Mouse (Mus musculus) cerebral cortex, adult 2 months (tissue): ENCODE results near the gene Fam161b.

Experiments used
- WGBS: fragments of 180-500 bp; shearing (Covaris S2); methylation state at CpG from one replicate; pipeline ENCODE4 v1.1.7; 2018; 5-methylcytosine and 5-hydroxymethylcytosine counted together

Fam161b gene

DNA sequence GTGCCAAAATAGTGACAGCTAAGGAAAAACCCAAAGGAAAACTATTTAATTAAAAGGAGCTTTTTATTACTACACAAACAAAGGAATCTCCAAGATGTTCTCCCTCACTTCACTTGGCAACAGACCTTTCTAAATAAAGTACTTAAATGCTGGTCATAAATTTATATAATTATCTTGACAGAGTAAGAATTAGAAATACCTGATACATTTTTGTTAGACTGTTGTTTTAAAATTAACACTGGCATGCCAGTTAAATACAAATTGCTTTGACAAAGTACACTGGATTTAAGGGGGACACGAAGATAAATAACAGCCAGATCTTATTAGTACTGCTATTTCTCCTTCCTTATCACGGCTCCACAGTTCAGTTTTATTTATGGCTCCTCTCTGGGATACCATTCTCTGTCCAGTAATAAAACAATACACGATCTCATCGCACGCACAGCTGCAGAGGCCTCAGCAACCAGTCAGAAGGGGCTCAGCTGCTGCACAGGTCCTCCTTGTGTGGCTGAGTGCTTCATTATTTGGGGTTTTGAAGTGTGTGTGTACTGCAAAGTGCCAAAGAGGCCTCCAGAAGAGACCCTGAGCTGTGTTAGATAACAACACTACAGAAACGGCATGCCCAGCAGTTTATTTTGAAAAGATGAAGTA is 12.3 kb upstream of the Fam161b start:
- WGBS: 70% methylated on average over 6 of the region's 6 CpGs

DNA sequence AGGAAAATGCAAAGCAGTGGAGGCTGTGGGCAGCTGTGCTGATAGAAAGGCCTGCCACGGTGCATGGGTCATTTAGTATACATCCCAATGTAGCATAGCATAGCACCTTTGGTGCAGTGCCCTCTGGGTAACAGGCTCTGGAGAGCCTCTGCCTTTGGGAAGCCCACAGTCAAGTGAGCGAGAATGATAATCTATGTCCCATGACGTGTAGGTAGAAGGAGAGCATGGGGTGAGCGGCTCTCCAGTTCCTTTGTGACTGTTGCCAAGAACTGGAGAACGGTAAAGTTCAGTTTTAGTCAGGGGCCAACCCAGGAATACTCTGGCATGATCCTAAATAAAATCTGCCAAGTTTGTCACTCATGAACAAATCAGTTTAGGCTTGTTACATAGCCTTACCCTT is 10.0 kb upstream of the Fam161b start:
- 88% methylated on average over 5 of the region's 5 CpGs for WGBS

DNA sequence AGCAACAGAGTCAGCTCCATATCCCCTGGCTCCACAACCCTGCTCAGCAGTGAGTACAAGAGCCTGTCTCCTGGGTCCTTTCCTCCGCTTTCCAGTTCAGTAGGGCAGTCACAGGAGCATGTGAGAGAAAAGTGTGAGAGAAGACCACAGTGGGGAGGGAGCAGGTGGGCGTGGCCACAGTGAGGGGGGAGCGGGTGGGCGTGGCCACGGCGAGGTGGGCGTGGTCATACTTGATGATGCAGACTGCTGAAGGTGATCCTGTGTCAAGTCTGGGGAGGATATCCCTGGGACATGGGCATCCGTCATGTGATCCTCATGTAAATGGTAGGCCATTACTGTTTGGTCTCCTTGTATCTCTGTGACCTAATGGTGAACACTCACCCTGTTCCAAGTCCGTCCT is 5.3 kb upstream of the Fam161b start:
- WGBS: 75% methylated on average over 9 of the region's 9 CpGs

- 95% methylated on average over 6 of the region's 6 CpGs for WGBS
These were observed 3.5 kb upstream of the Fam161b start for GRCm38 (mm10) chr12:84365137-84365536.

DNA sequence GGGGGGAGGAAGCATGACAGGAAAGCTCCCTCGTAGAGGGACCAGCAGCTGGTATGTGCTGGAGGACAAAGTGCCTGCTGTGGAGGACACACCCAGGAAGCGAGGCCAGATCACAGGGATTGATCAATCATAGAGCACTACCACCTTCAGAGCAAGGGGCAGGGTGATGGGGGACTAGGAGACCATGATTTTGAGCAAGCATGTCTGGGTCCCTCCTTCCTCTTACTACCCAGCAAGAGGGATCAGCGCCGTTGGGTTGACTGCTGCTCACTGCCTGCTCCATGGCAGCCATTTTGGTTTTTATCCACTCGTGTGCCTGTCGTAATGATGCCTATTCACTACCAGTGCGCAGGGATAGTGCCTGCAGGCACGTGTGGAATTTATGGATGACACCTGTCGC is 2.7 kb upstream of the Fam161b start:
- 82% methylated on average over 9 of the region's 9 CpGs for WGBS

GRCm38 (mm10) chr12:84362872-84363271 is 1.2 kb upstream of the Fam161b start:
- WGBS: 55% methylated on average over 2 of the region's 2 CpGs

- WGBS: 89% methylated on average over 2 of the region's 2 CpGs
These were observed 2.9 kb downstream of the Fam161b start for GRCm38 (mm10) chr12:84358699-84359098.

DNA sequence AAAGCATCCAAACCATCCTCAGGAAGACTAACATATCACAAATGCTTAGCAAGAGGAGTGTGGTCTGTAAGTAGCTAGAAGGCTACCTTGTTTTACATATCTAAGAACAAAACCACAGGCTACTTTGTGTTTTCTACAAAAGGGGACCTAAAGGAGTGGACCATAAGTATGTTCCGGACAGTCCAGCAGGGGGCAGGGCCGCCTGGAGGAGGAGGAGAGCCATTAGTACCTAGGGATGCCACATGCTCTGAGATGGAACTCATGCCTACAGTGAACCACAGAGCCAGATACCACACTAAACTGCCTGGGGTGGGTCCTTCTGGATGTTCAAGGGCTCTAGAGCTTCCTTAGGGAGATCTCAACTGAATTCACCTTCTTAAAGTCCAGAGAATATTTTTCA is 14.4 kb downstream of the Fam161b start:
- WGBS: 43% methylated on average over 2 of the region's 2 CpGs

GRCm38 (mm10) chr12:84336963-84337625 is 24.5 kb downstream of the Fam161b start:
- WGBS: 82% methylated on average over 11 of the region's 11 CpGs

- WGBS: 58% methylated on average over 4 of the region's 4 CpGs
These were observed 34.5 kb downstream of the Fam161b start for GRCm38 (mm10) chr12:84327111-84327512.

- under 1% methylated on average over 76 of the region's 77 CpGs for WGBS
These were observed 44.7 kb downstream of the Fam161b start, which contains the start of gene Zfp410 for GRCm38 (mm10) chr12:84316721-84317621. TSS of gene Zfp410 (plus strand) at chr12:84316852.

DNA sequence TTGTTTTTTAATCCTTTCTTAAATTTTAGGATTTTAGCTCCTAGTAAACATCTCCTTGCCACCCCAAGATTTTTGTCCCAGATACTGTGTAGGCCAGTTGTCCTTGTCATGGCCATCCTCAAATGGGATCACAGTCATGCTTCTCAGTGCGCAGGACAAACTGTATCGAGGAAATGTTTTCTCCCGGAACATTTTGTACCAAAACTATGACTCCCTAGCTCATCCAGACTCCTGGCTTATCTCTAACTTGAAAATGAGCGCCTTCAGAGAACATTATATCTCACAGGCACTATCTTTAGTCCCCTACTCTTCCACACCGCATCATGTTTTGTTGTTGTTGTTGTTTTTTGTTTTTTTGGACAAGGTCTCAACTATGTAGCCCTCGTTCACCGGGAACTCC is 45.6 kb downstream of the Fam161b start:
- 17% methylated on average over 7 of the region's 7 CpGs for WGBS

- 80% methylated on average over 4 of the region's 5 CpGs for WGBS
These were observed 50.3 kb downstream of the Fam161b start for GRCm38 (mm10) chr12:84311306-84311705.

DNA sequence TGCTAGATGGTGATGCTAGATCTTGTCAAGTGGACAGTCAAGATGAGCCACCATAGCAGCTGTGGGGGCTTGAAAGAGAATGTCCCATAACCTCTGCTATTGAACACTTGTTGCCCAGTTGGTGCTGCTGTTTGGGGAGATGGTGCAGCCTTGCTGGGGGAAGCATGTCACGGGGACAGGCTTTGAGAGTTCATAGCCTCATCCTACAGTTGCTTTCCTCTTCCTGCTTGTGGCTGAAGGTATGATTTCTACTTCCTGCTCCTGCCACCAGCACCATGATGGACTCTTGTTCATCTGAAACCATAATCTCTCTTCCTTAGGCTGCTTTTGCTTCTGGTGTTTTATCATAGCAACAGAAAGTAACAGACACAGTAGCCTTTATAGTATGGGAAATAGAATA is 57.1 kb downstream of the Fam161b start:
- 85% methylated on average over 1 of the region's 1 CpGs for WGBS

GRCm38 (mm10) chr12:84304101-84304500 is 57.5 kb downstream of the Fam161b start:
- 91% methylated on average over 5 of the region's 5 CpGs for WGBS

- WGBS: 99% methylated on average over 2 of the region's 2 CpGs
These were observed 62.4 kb downstream of the Fam161b start for GRCm38 (mm10) chr12:84299265-84299664.

DNA sequence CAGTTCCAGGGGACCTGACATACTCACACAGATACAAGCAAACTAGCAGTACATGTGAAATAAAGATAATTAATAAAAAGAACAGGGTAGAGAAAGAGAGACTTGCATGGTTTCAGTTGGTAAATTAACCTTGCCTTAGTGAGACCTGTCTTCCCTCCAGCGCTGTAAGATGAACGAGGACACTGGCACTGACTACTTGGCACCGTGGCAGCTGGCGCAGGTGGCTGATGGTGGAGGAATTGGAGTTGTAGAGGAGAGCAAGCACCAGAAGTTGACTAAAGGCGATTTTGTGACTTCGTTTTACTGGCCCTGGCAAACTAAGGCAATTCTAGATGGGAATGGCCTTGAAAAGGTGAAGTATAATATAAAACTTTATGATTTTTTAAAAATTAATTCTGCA is 63.8 kb downstream of the Fam161b start:
- WGBS: 88% methylated on average over 6 of the region's 6 CpGs
